Mouse (Mus musculus) liver, postnatal 0 days (tissue): Measurements from ENCODE around the gene Col15a1. TPM values are rescaled to one million over a fixed set of nuclear protein-coding genes. Genes with fewer than 3 reads are reported as not detected.

Experiments used
- ATAC-seq: fragments of 200-750 bp; cut with Nextera tagmentation; 2 replicates; pipeline ENCODE4 v1.8.0; 2017; ENCODE audit warnings: mild to moderate bottlenecking, moderate library complexity
- DNase-seq: peaks from one replicate; pipeline ENCODE4 v3.0.0-alpha.2; 2016
- H3K27ac ChIP-seq: fragments of 300-500 bp; sonication (generic); 2 replicates; pipeline ENCODE4 v1.5.1; 2014; ENCODE audit warnings: antibody characterized with exemption, moderate library complexity, mild to moderate bottlenecking, low read depth
- H3K27me3 ChIP-seq: fragments of 300-500 bp; sonication (generic); 2 replicates; pipeline ENCODE4 v1.6.1; 2014; ENCODE audit warnings: low read length, control low read depth, mixed read lengths; ENCODE audit not compliant: insufficient read depth
- H3K36me3 ChIP-seq: fragments of 300-500 bp; sonication (generic); replicated peaks from 2 replicates; pipeline ENCODE4 v1.6.1; 2014; ENCODE audit warnings: mild to moderate bottlenecking, control low read depth, low read length, moderate library complexity, mixed read lengths; ENCODE audit not compliant: insufficient read depth
- H3K4me1 ChIP-seq: fragments of 300-500 bp; sonication (generic); 2 replicates; pipeline ENCODE4 v1.6.1; 2014; ENCODE audit warnings: antibody characterized with exemption, mild to moderate bottlenecking, control low read depth; ENCODE audit not compliant: insufficient read depth
- H3K4me2 ChIP-seq: fragments of 300-500 bp; sonication (generic); 2 replicates; pipeline ENCODE4 v1.6.1; 2014; ENCODE audit warnings: low read depth, mild to moderate bottlenecking, low read length, moderate library complexity, mixed read lengths
- H3K4me3 ChIP-seq: fragments of 300-500 bp; sonication (generic); 2 replicates; pipeline ENCODE4 v1.5.1; 2014; ENCODE audit warnings: low read depth, low read length
- H3K9ac ChIP-seq: fragments of 300-500 bp; sonication (generic); replicated peaks from 2 replicates; pipeline ENCODE4 v1.6.1; 2014; ENCODE audit warnings: mild to moderate bottlenecking, moderate library complexity
- H3K9me3 ChIP-seq: fragments of 300-500 bp; sonication (generic); 2 replicates; pipeline ENCODE4 v1.6.1; 2016; ENCODE audit warnings: mild to moderate bottlenecking, control low read depth, low read length, mixed read lengths
- CTCF ChIP-seq: sonication (generic); IDR thresholded peaks from 2 replicates; pipeline ENCODE4 v1.5.1; 2016; ENCODE audit warnings: antibody characterized with exemption, low read depth
- EP300 ChIP-seq: IDR thresholded peaks from 2 replicates; pipeline ENCODE4 v1.6.1; 2016; ENCODE audit warnings: antibody characterized with exemption, low read depth, mild to moderate bottlenecking
- WGBS: fragments of 180-500 bp; shearing (Covaris S2); extraction: QIAGEN DNeasy Blood & Tissue Kit; methylation state at CpG from one replicate; pipeline ENCODE4 v1.1.7; 2014; ENCODE audit not compliant: insufficient replicate concordance; 5-methylcytosine and 5-hydroxymethylcytosine counted together
- polyA plus RNA-seq: library from polyadenylated mRNA; unstranded; fragments of >200 nt; fragmentation: Nextera tagmentation; extraction: Ambion mirVana; gene quantifications from 2 replicates; pipeline ENCODE4 v1.2.1, GENCODE M21; 2015

Gene Col15a1
- polyA plus RNA-seq, 1 experiment from 2014 or later = 0.28 TPM

DNA sequence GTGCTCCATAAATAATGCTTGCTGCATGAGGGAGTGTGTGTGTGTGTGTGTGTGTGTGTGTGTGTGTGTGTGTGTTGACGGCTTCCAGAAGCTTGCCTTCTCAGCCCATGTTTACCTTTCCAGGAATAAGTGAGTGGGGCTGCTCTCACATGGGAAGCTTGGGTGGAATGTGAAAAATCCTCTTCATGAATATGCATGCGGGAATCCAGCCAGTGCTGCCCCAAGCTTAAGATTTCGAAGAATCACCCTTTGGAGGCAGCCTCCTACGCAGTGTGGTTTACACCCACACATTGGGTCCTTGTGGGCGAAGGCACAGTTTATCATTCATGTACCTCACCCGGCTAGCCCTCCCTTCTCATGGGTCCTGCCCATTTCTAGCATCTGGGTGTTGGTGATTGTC lies 18.0 kb downstream of the Col15a1 start:
- Histone ChIP-seq H3K36me3 (no peaks in the 10 kb centered on the region), H3K4me1 (no peaks in the 10 kb centered on the region), H3K4me3 (no peak overlapping the region), H3K27ac (no peak overlapping the region), H3K9ac (no peak overlapping the region), H3K4me2 (no peak overlapping the region), H3K27me3 (no peaks in the 10 kb centered on the region), H3K9me3 (no peaks in the 10 kb centered on the region)
- DNase-seq (no peak), ATAC-seq (no peak)
- WGBS = 70% methylated on average over 6 of the region's 6 CpGs
- TF ChIP-seq EP300 (no peak), CTCF (no peak)

DNA sequence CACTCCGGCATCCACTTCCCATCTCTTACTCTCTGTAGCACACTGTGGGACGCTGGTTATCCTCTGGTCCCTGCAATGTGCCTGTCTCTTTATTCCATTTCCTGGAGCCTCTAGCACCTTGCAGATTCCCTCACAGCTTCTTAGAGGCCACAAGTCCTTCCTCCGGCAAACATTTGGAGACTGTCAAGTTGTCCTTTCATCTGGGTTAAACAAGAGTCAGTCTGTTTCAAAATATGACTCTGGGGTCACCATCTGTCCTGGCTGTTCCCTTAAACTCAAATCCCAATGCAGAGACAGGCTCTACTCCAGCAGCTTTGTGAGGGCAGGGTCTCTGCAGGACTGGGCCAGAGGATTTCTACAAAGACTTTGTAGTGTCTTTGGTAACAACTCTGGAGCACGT lies 19.1 kb downstream of the Col15a1 start:
- Histone ChIP-seq H3K4me2 (no peak overlapping the region), H3K36me3 (no peaks in the 10 kb centered on the region), H3K9me3 (no peaks in the 10 kb centered on the region), H3K4me1 (no peaks in the 10 kb centered on the region), H3K27ac (no peak overlapping the region), H3K9ac (no peak overlapping the region), H3K4me3 (no peak overlapping the region), H3K27me3 (no peaks in the 10 kb centered on the region)
- no peak for DNase-seq
- 67% methylated on average over 4 of the region's 4 CpGs for WGBS
- TF ChIP-seq CTCF (no peak), EP300 (no peak)
- no peak for ATAC-seq

GRCm38 (mm10) chr4:47227756-47228155 lies 19.8 kb downstream of the Col15a1 start:
- H3K4me2 ChIP-seq = no peak overlapping the region
- no peaks in the 10 kb centered on the region for H3K4me1 ChIP-seq
- H3K27ac ChIP-seq = no peak overlapping the region
- no peak for TF ChIP-seq EP300
- no peak for TF ChIP-seq CTCF
- ATAC-seq = no peak
- 55% methylated on average over 6 of the region's 6 CpGs for WGBS
- no peaks in the 10 kb centered on the region for H3K36me3 ChIP-seq
- H3K9me3 ChIP-seq = no peaks in the 10 kb centered on the region
- H3K4me3 ChIP-seq = no peak overlapping the region
- no peak for DNase-seq
- no peaks in the 10 kb centered on the region for H3K27me3 ChIP-seq
- no peak overlapping the region for H3K9ac ChIP-seq

DNA sequence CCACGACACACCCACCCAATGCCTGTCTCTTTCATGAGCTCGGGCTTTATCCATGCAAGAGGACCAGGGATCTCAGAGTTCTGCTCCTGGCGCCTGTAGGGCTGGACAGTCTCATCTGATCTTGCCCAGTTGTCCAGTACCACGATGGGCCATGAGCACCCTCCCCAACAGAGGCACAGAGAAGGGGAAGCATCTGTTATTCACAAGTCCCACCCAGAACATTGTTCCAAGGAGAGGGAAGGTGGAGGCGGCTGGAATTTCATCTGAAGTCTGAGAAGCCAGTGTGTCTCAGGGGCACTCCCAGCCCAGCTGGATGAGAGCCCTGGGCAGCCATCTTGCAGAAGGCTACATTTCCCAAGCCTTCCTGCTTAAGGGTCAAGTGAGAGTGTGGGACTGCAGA lies 21.0 kb downstream of the Col15a1 start:
- no peaks in the 10 kb centered on the region for H3K4me1 ChIP-seq
- ATAC-seq (no peak), DNase-seq (no peak)
- H3K36me3 ChIP-seq = no peaks in the 10 kb centered on the region
- H3K9me3 ChIP-seq = no peaks in the 10 kb centered on the region
- no peak for TF ChIP-seq EP300
- TF ChIP-seq CTCF = no peak
- 67% methylated on average over 5 of the region's 5 CpGs for WGBS
- no peak overlapping the region for H3K4me2 ChIP-seq
- H3K4me3 ChIP-seq = no peak overlapping the region
- H3K9ac ChIP-seq = no peak overlapping the region
- no peaks in the 10 kb centered on the region for H3K27me3 ChIP-seq
- H3K27ac ChIP-seq = no peak overlapping the region

DNA sequence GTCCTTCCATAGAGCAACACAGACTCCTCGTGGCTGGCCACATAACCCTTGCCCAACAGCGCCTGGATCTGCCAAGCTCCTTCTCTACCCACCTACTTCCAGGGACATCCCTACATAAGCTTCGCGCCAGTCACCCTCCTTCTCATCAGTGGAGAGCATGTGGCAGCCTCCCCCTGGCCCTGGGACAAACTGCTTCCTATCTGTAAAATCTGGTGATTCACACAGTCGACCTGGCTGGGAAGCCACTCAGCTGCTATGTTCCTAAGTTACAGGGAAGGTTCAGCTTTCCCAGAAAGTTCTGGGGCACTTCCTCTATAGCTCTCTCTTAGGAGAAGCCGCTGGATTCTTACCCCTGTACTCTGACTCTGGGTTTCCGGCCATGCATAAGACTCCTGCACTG lies 22.5 kb downstream of the Col15a1 start:
- Histone ChIP-seq H3K9ac (no peak overlapping the region), H3K4me2 (no peak overlapping the region), H3K4me1 (no peaks in the 10 kb centered on the region), H3K27me3 (no peaks in the 10 kb centered on the region), H3K9me3 (no peaks in the 10 kb centered on the region), H3K27ac (no peak overlapping the region), H3K4me3 (no peak overlapping the region), H3K36me3 (no peaks in the 10 kb centered on the region)
- 72% methylated on average over 7 of the region's 7 CpGs for WGBS
- no peak for DNase-seq
- no peak for ATAC-seq
- TF ChIP-seq EP300 (no peak), CTCF (no peak)

DNA sequence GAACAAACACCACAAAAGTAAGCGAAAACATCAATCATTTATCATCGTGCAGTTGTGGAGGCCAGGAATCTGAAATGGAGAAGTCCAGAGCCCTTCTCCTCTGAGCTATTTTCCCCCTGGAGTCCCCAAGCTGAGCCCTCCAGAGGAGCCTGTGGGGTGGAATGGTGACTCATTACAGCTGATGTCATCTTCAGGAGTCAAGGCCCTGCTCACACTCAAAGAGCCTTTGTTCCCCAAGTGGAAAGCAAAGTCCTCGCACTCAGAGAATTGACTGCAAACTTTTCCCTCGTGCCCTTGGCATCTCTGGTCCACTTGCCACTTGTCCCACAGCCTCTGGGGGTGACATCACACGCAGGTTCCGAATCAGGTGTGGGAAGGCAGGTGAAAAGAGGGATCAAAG lies 23.4 kb downstream of the Col15a1 start:
- H3K27me3 ChIP-seq = no peaks in the 10 kb centered on the region

More for the DNA sequence above, 23.4 kb downstream of the Col15a1 start:
- Histone ChIP-seq H3K36me3 (no peaks in the 10 kb centered on the region), H3K9me3 (no peaks in the 10 kb centered on the region), H3K4me1 (no peaks in the 10 kb centered on the region), H3K4me2 (no peak overlapping the region), H3K4me3 (no peak overlapping the region), H3K27ac (no peak overlapping the region), H3K9ac (no peak overlapping the region)
- ATAC-seq (no peak), DNase-seq (no peak)
- 64% methylated on average over 6 of the region's 6 CpGs for WGBS
- TF ChIP-seq CTCF = no peak
- TF ChIP-seq EP300 = no peak
